Mouse (Mus musculus) testis, postnatal 10 days (tissue): ENCODE data around the gene Grm7.

Experiments
- DNase-seq: peaks from one replicate; pipeline ENCODE4 v3.0.0; 2021; ENCODE audit warnings: low spot score

Gene Grm7

GRCm38 (mm10) chr6:110645411-110646361 is at the start of gene Grm7:
Grm7 (plus strand) TSS chr6:110645581.
- DNase-seq: peak; percentile 44

DNA sequence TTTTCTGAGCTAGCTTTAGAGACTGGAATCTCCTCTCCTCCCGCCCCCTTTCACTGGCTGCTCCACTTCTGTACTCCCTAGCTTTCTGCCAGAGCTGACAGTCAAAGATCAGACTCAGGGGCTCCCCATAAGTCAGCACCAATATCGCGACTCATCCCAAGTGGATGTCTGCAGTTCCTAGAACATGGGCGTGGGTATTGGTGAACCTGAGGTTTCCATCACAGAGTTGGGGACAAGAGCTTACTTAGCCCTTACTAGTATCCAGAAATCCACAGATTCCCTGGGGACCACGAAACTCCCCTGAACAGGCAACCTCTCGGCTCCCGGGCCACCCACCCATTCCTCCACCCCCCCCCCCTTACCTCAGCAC is 355 bp upstream of the Grm7 start:
- no peak for DNase-seq

- DNase-seq: no peak
Observed at GRCm38 (mm10) chr6:110646901-110647300, 1.5 kb downstream of the Grm7 start.

GRCm38 (mm10) chr6:110649227-110649626 is 3.8 kb downstream of the Grm7 start:
- no peak for DNase-seq

GRCm38 (mm10) chr6:110653361-110654001 is 8.1 kb downstream of the Grm7 start:
- DNase-seq: no peak

DNA sequence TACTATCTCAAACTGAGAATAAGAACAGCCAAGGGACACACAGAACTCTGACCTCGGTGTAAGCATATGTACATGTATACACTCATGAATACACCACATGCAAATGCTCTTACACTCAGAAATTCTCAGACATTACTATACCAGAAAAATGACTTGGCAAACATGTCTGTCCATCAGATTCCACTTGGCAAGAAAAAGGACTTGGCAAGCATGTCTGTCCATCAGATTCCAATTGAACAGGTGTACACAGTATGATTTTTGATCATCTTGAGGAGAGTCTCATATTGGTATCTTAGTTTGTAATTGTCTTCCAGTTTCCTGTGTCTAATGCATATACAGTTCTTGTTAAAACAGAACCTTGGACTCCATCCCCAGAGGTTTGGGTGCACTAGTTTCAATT is 19.1 kb downstream of the Grm7 start:
- DNase-seq: no peak

DNA sequence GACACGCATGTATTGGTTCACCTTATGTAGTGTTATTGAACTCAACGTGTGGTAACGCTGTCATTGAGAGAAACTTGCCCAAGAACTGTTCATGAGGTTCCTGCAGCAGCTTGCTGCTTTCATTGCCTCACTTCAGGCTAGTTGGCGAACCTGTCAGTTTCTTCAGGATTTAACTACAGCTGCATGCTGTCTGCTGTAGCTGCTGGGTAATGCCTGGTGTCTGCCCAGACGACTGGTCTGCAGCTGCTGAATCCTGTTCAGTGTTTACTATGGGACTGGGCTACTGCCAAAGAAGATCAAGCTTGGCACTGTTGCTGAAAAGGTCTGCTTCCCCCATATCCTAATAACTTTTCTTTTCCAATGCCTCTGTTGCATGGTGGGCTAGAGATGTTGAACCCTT is 23.1 kb downstream of the Grm7 start:
- DNase-seq: no peak

- DNase-seq: no peak
Observed at GRCm38 (mm10) chr6:110690954-110691353, 45.6 kb downstream of the Grm7 start.

DNA sequence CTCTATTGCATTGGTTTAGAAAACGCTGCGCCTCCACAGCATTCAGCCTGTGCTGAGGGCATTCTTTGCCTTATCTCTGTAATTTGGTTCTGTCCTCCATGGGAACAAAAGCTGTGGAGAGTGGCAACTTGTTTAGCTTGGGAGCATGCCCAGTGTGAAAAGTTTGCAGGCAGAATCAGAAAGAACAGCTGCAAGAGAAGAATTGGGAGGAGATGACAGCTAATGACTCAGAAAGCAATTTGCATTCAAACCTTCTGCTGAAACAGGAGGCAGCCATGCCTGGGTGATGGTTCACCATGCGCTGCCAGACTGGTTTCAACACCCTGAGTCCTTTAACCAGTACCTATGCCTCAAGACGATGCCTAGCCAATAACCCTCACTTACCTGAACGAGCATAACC is 64.4 kb downstream of the Grm7 start:
- DNase-seq: no peak

DNA sequence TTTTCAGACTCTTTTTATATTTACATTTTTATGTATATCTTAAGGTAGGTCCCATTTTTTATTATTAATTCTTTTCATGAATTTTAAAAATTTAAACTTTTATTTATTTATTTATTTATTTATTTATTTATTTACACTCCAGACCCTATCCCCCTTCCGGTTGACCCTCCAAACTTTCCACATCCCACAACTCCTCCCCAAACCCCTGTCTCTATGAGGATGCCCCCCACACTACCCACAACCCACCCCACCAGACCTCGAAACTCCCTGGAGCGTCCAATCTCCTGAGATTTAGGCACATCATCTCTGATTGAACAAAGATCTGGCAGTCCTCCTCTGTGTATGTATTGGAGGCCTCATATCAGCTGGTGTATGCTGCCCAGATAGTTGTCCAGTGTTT is 69.6 kb downstream of the Grm7 start:
- no peak for DNase-seq

DNA sequence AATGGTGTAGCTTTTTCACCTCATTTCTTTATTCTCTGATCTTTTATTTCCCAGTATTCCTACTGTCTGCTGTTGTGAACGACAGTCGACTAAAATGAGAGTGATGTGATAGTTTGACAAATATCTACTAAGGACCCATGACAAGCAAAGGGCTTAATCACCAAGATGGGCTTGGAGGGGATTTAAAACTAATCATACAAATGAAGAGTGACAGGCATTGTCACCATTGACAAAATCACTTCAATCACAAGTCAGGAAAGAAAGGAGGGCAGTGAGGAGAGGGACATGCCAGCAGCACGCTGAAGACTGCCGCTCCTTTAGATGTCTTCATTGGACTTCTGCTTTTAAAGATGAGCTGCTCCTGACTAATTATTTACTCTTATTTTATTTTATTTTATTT is 78.0 kb downstream of the Grm7 start:
- no peak for DNase-seq

- no peak for DNase-seq
Observed at GRCm38 (mm10) chr6:110733914-110734313, 88.5 kb downstream of the Grm7 start.

- no peak for DNase-seq
Observed at GRCm38 (mm10) chr6:110743981-110744670, 98.7 kb downstream of the Grm7 start.

DNA sequence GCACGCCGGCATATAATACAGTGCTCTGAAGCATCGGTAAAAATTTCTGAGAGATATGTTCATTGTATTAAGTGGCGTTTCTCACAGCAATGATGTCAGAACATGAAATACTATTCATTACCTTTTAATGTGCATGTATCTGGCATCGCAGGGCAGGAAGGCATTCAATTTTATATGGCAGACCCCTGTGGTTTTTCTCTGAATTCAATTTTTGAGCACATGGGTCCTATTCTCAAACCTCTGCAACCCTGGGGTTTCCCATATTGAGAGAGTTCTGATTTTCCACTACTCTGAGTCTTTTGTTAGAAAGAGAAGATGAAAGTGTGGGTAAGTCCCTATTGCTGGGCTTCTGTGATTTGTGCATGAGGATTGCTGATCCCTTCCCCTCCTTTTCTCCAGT is 110.5 kb downstream of the Grm7 start:
- no peak for DNase-seq

GRCm38 (mm10) chr6:110769588-110769987 is 124.2 kb downstream of the Grm7 start:
- DNase-seq: no peak

DNA sequence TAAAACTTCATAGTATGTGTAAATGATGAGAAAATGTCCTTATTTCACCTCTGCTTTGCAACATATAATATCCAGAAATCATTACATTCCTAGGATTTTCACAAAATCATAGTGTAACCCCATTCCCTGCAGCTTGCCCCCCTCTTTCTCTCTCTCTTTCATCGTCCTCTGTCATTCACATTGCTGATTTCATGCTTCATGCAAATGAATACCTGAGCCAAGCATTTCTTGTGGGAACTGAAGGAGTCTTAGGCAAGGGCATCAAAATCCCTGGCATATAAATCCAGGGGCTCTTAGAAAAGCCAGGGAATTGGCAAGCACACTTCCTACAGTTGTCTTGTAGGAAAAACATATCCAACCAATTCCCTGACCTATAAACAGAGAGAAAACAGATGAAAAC is 127.3 kb downstream of the Grm7 start:
- no peak for DNase-seq

- DNase-seq: no peak
Observed at GRCm38 (mm10) chr6:110776046-110776445, 130.7 kb downstream of the Grm7 start.

DNA sequence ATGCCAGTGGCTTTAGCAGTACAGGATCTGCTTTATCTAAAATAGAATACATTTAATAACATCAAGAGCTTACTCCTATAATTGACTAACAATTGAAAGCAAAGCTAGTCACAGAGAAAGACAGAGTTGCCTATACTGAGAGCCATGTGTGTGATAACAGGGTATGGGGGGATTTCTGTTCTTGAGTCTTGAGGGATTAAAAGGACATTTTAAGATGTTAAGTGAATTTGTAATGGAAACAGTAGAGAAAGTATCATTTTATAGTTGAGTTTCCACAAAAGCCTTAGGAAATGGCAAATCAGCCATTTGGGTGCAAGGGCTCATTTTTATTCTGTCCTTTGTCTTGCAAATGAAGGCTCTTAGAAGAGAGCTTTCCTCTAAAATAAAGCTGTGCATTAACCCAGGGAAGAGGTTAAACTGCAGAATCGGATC is 140.1 kb downstream of the Grm7 start:
- no peak for DNase-seq

- no peak for DNase-seq
Observed at GRCm38 (mm10) chr6:110792696-110793095, 147.3 kb downstream of the Grm7 start.

DNA sequence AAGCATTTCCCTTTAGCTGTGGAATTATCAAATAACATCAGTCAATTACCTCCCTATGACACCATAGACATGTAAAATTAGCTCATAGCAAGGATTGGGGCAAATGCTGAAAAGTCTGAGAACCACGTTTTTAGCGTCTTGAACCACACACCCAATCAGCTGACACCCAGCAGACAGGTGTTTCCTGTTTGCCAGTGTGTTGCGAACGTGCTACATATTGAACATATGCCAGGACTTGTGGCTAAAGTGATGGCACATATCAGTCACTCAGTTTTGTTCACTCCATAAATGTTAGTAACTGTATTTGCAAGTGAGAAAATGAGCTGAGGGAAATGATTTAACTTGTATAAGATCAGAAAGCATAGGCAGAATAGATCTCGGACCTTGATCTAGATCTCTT is 162.1 kb downstream of the Grm7 start:
- no peak for DNase-seq

DNA sequence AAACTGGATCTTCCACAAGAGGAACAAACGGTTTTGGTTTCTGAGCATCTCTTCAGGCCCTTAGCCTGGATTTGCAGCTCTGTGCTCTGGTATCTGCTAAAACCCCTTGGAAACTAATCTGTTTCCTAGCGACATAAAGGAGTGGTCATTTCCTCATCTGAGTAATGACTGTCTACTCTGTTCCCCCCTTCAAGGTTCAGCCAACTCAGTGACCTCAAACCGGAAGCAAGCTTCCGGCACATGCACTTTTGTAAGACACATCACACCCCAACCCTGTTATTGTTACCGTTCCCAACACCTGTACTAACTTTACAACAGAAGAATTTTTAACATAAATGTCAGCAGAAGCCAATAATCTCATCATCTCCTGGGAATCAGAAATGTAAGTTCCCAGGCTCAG is 166.8 kb downstream of the Grm7 start:
- DNase-seq: no peak

DNA sequence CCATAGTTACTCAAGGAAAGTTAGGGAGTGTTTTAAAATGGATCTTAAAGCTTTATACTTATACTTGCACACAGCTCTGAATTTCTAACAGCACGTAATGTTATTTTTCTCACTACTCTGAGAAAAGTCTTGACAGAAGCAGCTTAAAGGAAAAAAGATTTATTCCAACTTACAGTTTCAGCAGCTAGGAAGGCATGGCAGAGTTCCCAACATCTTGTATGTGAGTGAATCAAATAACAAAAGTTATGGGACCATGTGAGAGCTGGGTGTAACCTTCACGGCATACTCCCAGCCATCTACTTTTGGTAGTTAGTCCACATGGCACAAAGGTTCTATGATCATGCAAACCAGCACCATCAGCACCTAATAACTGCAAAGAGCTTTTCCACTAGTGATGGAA is 172.9 kb downstream of the Grm7 start:
- no peak for DNase-seq

GRCm38 (mm10) chr6:110868311-110868710 is 222.9 kb downstream of the Grm7 start:
- no peak for DNase-seq
